Mouse (Mus musculus) brain, embryonic 14.5 days (tissue): ENCODE data around the gene Scfd2.

Experiments
- CTCF ChIP-seq: fragments of 200-500 bp; IDR thresholded peaks from 2 replicates; pipeline ENCODE4 v1.5.1; 2012; ENCODE audit warnings: inconsistent platforms, mild to moderate bottlenecking, moderate library complexity, borderline replicate concordance; ENCODE audit not compliant: insufficient read depth, insufficient read length; ENCODE audit errors: extremely low read depth
- POLR2A ChIP-seq: fragments of 200-500 bp; IDR thresholded peaks from 2 replicates; pipeline ENCODE4 v1.6.1; 2012; ENCODE audit warnings: mild to moderate bottlenecking, inconsistent platforms, borderline replicate concordance; ENCODE audit not compliant: poor library complexity, insufficient read depth, insufficient read length, severe bottlenecking; ENCODE audit errors: extremely low read depth

GRCm38 (mm10) chr5:74455094-74455493, 76.5 kb downstream of the Scfd2 start:
- TF ChIP-seq CTCF (no peak), POLR2A (no peak)
